Mouse (Mus musculus): ENCODE data around the gene Ptpn7. TPM values are rescaled to one million over a fixed set of nuclear protein-coding genes. Genes with fewer than 3 reads are reported as not detected.

The Ptpn7 gene
- polyA plus RNA-seq, 1 experiment from 2014 or later = 2.1 TPM

DNA sequence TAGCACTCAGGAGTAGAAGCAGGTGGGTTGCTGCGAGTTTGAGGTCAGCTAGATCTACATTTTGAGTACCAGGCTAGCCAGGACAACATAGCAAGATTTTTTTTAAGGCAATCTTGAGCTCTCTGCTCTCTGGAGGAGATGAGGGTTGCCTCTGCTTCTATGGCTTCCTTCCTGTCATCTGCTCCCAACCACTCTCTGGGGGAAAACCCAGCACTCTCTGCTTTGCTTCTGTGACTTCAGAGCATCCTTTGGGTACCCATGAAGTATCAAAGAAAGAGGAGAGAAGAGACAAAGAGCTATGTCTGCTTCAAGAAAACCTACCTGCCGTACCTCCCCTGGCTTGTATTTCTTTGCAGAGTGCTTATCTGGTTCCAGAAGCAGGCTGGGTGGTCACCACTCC, 11.4 kb downstream of the Ptpn7 start:
- Histone ChIP-seq H3K9ac (ENCODE audit: low read depth, low read length) (no peak overlapping the region), H3K27me3 (replicated peaks; ENCODE audit: control insufficient read depth, insufficient read depth, low read length) (no peaks in the 10 kb centered on the region), H3K9me3 (ENCODE audit: control insufficient read depth, low read length) (no peaks in the 10 kb centered on the region), H3K4me2 (ENCODE audit: low read depth, low read length) (no peak overlapping the region), H3K27ac (replicated peaks; ENCODE audit: low read depth, low read length) (no peak overlapping the region), H3K4me3 (ENCODE audit: low read depth, low read length) (no peak overlapping the region), H3K36me3 (ENCODE audit: control insufficient read depth, insufficient read depth, low read length) (no peaks in the 10 kb centered on the region), H3K4me1 (ENCODE audit: control insufficient read depth, insufficient read depth, low read length) (peaks cover 11% of the 10 kb centered on the region)
- DNase-seq (ENCODE audit: low spot score) (no peak), ATAC-seq (ENCODE audit: low read depth) (no peak)
- WGBS = 85% methylated on average over 2 of the region's 2 CpGs

DNA sequence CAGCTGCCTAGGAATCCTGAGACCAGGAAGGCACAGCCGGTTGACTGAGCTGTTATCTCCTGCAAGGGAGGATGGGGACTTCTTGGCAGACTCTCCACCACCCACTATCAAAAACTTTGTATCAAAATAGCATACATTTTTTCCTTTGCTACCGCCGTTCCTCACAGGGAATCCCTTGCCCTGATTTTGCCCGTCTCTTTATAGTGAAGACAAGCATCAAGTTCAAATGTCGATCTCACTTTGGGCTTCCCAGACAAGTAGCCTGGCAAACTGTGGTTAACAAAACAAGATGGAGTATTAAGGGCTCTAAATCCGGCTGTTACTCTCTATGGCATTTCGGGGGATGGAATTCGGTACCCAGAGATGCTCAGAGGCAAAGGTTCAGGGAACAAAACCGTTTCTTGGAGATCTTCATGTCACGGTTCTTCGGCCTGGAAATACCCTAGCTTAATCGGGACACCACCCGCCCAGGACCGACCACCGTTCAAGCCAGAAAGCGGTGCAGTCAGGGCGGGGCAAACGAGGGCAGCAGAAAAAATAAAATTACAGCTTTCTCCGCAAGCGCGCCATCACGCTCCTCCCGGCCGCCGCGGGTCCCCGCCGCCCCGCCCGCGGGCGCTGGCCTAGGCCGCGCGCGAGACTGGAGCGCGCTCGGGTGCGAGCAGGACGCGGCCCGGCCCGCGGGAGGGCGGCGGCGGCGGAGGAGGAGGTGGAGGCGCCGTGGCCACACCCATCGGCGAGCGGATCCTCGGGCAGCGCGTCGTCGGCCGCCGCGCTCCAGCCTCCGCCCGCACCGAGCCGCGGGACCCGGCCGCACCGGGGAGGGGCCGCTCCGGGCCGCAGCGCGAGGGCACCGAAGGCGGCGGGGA, 13.8 kb downstream of the Ptpn7 start, which contains the start of gene Arl8a:
Arl8a (plus strand) TSS at position 748 of the 869 bp plus-strand sequence.
- ATAC-seq (ENCODE audit: low read depth) = peak; percentile 85

GRCm38 (mm10) chr1:135146946-135147701, 14.6 kb downstream of the Ptpn7 start:
- under 1% methylated on average over 52 of the region's 69 CpGs for WGBS
- no peaks in the 10 kb centered on the region for H3K9me3 ChIP-seq (ENCODE audit: control insufficient read depth, low read length)
- peaks cover 14% of the 10 kb centered on the region for H3K4me1 ChIP-seq (ENCODE audit: control insufficient read depth, insufficient read depth, low read length)
- H3K4me3 ChIP-seq (ENCODE audit: low read depth, low read length) = peak overlapping the region; percentile 98
- no peaks in the 10 kb centered on the region for H3K36me3 ChIP-seq (ENCODE audit: control insufficient read depth, insufficient read depth, low read length)
- H3K27me3 ChIP-seq (replicated peaks; ENCODE audit: control insufficient read depth, insufficient read depth, low read length) = no peaks in the 10 kb centered on the region
- peak overlapping the region; percentile 95 for H3K9ac ChIP-seq (ENCODE audit: low read depth, low read length)
- H3K27ac ChIP-seq (replicated peaks; ENCODE audit: low read depth, low read length) = peak overlapping the region; percentile 95
- peak overlapping the region; percentile 75 for H3K4me2 ChIP-seq (ENCODE audit: low read depth, low read length)
- peak; percentile 41 for ATAC-seq (ENCODE audit: low read depth)
- DNase-seq (ENCODE audit: low spot score) = peak; percentile 84

More for the DNA sequence above, 13.8 kb downstream of the Ptpn7 start, which contains the start of gene Arl8a:
- Histone ChIP-seq H3K9ac (ENCODE audit: low read depth, low read length) (peak within 1 kb of the TSS; percentile 95), H3K27me3 (replicated peaks; ENCODE audit: control insufficient read depth, insufficient read depth, low read length) (no peaks in the 10 kb centered on the region), H3K4me2 (ENCODE audit: low read depth, low read length) (peak within 1 kb of the TSS; percentile 75), H3K9me3 (ENCODE audit: control insufficient read depth, low read length) (no peaks in the 10 kb centered on the region), H3K27ac (replicated peaks; ENCODE audit: low read depth, low read length) (peak within 1 kb of the TSS; percentile 95), H3K36me3 (ENCODE audit: control insufficient read depth, insufficient read depth, low read length) (no peaks in the 10 kb centered on the region), H3K4me3 (ENCODE audit: low read depth, low read length) (peak within 1 kb of the TSS; percentile 98), H3K4me1 (ENCODE audit: control insufficient read depth, insufficient read depth, low read length) (peaks cover 14% of the 10 kb centered on the region)
- WGBS = 1% methylated on average over 31 of the region's 78 CpGs
- DNase-seq (ENCODE audit: low spot score) = peak; percentile 92

DNA sequence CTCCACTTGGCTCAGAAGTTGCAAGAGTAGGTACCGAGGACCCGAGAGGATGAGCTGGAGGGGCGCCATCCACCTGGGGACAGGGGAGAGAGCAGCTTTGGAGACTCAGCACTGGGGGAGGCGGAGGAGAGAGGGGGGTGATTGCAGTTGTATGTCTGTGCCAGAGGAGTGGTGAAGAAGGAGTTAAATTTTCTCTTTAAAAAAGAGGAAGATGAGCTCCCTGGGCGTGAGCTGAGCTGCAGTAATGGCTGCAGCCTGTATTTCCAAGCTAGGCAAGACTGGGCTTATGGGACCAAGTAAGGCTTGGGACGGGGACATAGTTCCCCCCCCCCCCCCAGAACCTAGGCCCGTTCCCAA, 15.2 kb downstream of the Ptpn7 start:
- Histone ChIP-seq H3K4me2 (ENCODE audit: low read depth, low read length) (peak overlapping the region; percentile 75), H3K4me1 (ENCODE audit: control insufficient read depth, insufficient read depth, low read length) (peaks cover 14% of the 10 kb centered on the region), H3K27ac (replicated peaks; ENCODE audit: low read depth, low read length) (peak overlapping the region; percentile 95), H3K27me3 (replicated peaks; ENCODE audit: control insufficient read depth, insufficient read depth, low read length) (no peaks in the 10 kb centered on the region), H3K9ac (ENCODE audit: low read depth, low read length) (peak overlapping the region; percentile 95), H3K36me3 (ENCODE audit: control insufficient read depth, insufficient read depth, low read length) (0 out of 2 replicates have a peak, but pooled peaks cover 2% of the 10 kb centered on the region), H3K4me3 (ENCODE audit: low read depth, low read length) (peak overlapping the region; percentile 98), H3K9me3 (ENCODE audit: control insufficient read depth, low read length) (no peaks in the 10 kb centered on the region)
- DNase-seq (ENCODE audit: low spot score) = peak; percentile 37
- peak; percentile 0; the same call in 1 of the 2 replicates for ATAC-seq (ENCODE audit: low read depth)
- WGBS = 2% methylated on average over 6 of the region's 7 CpGs

- ATAC-seq (ENCODE audit: low read depth) (no peak), DNase-seq (ENCODE audit: low spot score) (peak; percentile 43)
- peak overlapping the region; percentile 75 for H3K4me2 ChIP-seq (ENCODE audit: low read depth, low read length)
- WGBS = 63% methylated on average over 4 of the region's 4 CpGs
- H3K27me3 ChIP-seq (replicated peaks; ENCODE audit: control insufficient read depth, insufficient read depth, low read length) = no peaks in the 10 kb centered on the region
- H3K4me1 ChIP-seq (ENCODE audit: control insufficient read depth, insufficient read depth, low read length) = peaks cover 14% of the 10 kb centered on the region
- 0 out of 2 replicates have a peak, but pooled peaks cover 3% of the 10 kb centered on the region for H3K36me3 ChIP-seq (ENCODE audit: control insufficient read depth, insufficient read depth, low read length)
- no peaks in the 10 kb centered on the region for H3K9me3 ChIP-seq (ENCODE audit: control insufficient read depth, low read length)
- H3K4me3 ChIP-seq (ENCODE audit: low read depth, low read length) = peak overlapping the region; percentile 98
- H3K9ac ChIP-seq (ENCODE audit: low read depth, low read length) = peak overlapping the region; percentile 95; the same call in 1 of the 2 replicates
- peak overlapping the region; percentile 95; the same call in 1 of the 2 replicates for H3K27ac ChIP-seq (replicated peaks; ENCODE audit: low read depth, low read length)
These were observed 16.0 kb downstream of the Ptpn7 start for GRCm38 (mm10) chr1:135148476-135148875.

DNA sequence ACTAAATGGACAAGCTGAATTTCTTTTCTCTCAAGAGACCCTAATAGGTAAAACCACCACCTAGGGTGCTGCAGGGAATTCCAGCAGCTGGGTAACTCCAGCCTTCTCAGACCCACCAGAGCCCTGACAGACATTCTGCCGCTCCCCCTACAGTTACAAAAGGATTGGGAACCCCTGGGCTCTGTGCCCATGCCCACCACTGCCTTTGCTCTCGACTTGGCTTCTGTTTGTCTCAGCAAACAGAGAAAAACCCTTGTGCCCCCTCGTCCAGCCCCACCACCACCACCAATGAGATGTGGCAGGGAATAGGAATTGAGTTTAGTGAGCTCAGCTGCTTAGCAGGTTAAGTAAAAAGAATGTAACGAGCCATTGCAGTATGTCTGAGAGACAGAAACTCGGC, 16.5 kb downstream of the Ptpn7 start:
- H3K4me3 ChIP-seq (ENCODE audit: low read depth, low read length) = 0 out of 2 replicates have a peak overlapping the region, but pooled peaks have one; percentile 98
- peak overlapping the region; percentile 44 for H3K27ac ChIP-seq (replicated peaks; ENCODE audit: low read depth, low read length)
- DNase-seq (ENCODE audit: low spot score) = no peak
- peak overlapping the region; percentile 75 for H3K4me2 ChIP-seq (ENCODE audit: low read depth, low read length)
- peak overlapping the region; percentile 25; the same call in 1 of the 2 replicates for H3K9ac ChIP-seq (ENCODE audit: low read depth, low read length)
- peaks cover 17% of the 10 kb centered on the region for H3K4me1 ChIP-seq (ENCODE audit: control insufficient read depth, insufficient read depth, low read length)
- WGBS = 44% methylated on average over 5 of the region's 5 CpGs
- no peaks in the 10 kb centered on the region for H3K9me3 ChIP-seq (ENCODE audit: control insufficient read depth, low read length)
- H3K27me3 ChIP-seq (replicated peaks; ENCODE audit: control insufficient read depth, insufficient read depth, low read length) = no peaks in the 10 kb centered on the region
- 0 out of 2 replicates have a peak, but pooled peaks cover 3% of the 10 kb centered on the region for H3K36me3 ChIP-seq (ENCODE audit: control insufficient read depth, insufficient read depth, low read length)
- no peak for ATAC-seq (ENCODE audit: low read depth)

DNA sequence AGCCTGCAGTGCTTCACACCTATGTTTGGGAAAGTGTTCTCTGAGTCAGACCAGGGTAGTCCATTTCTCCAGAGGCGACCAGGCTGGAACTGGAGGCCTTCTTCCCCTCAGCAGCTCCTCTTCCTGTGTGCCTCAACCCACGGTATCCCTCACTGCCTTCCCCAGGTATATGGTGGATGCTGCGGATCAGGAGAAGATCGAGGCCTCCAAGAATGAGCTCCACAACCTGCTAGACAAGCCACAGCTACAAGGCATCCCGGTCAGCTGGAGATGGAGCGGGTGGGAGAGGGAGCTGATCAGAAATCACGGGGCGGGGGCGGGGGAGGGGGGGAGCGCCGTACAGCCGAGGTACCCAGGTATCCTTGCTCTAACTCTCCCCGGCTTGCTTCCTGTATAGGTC, 21.5 kb downstream of the Ptpn7 start:
- H3K27ac ChIP-seq (replicated peaks; ENCODE audit: low read depth, low read length) = peak overlapping the region; percentile 86
- 31% methylated on average over 8 of the region's 13 CpGs for WGBS
- peak overlapping the region; percentile 56 for H3K4me2 ChIP-seq (ENCODE audit: low read depth, low read length)
- peaks cover 25% of the 10 kb centered on the region for H3K36me3 ChIP-seq (ENCODE audit: control insufficient read depth, insufficient read depth, low read length)
- H3K4me1 ChIP-seq (ENCODE audit: control insufficient read depth, insufficient read depth, low read length) = peaks cover 16% of the 10 kb centered on the region
- H3K4me3 ChIP-seq (ENCODE audit: low read depth, low read length) = peak overlapping the region; percentile 28
- peak overlapping the region; percentile 60 for H3K9ac ChIP-seq (ENCODE audit: low read depth, low read length)
- DNase-seq (ENCODE audit: low spot score) (no peak), ATAC-seq (ENCODE audit: low read depth) (no peak; the same call in 1 of the 2 replicates)
- H3K9me3 ChIP-seq (ENCODE audit: control insufficient read depth, low read length) = no peaks in the 10 kb centered on the region
- no peaks in the 10 kb centered on the region for H3K27me3 ChIP-seq (replicated peaks; ENCODE audit: control insufficient read depth, insufficient read depth, low read length)

GRCm38 (mm10) chr1:135154411-135154959, 22.0 kb downstream of the Ptpn7 start:
- H3K27ac ChIP-seq (replicated peaks; ENCODE audit: low read depth, low read length) = peak overlapping the region; percentile 86
- peak overlapping the region; percentile 56 for H3K4me2 ChIP-seq (ENCODE audit: low read depth, low read length)
- no peaks in the 10 kb centered on the region for H3K9me3 ChIP-seq (ENCODE audit: control insufficient read depth, low read length)
- peak overlapping the region; percentile 28 for H3K4me3 ChIP-seq (ENCODE audit: low read depth, low read length)
- peak overlapping the region; percentile 60 for H3K9ac ChIP-seq (ENCODE audit: low read depth, low read length)
- DNase-seq (ENCODE audit: low spot score) (peak; percentile 95), ATAC-seq (ENCODE audit: low read depth) (peak; percentile 83)
- 2% methylated on average over 14 of the region's 14 CpGs for WGBS
- H3K36me3 ChIP-seq (ENCODE audit: control insufficient read depth, insufficient read depth, low read length) = peaks cover 25% of the 10 kb centered on the region
- H3K4me1 ChIP-seq (ENCODE audit: control insufficient read depth, insufficient read depth, low read length) = peaks cover 17% of the 10 kb centered on the region
- H3K27me3 ChIP-seq (replicated peaks; ENCODE audit: control insufficient read depth, insufficient read depth, low read length) = no peaks in the 10 kb centered on the region

Data from embryonic facial prominence, embryonic 14.5 days (tissue).